Mouse (Mus musculus) liver, embryonic 15.5 days (tissue): ENCODE results near the gene Maco1. TPM values are rescaled to one million over a fixed set of nuclear protein-coding genes. Genes with fewer than 3 reads are reported as not detected.
"Not testable (repeated sequence)": the region's sequence is repeated elsewhere in the genome, so short reads cannot be mapped to it uniquely, and the experiment has no call there.

ENCODE experiments used
- ATAC-seq: fragments of 200-750 bp; cut with Nextera tagmentation; 2 replicates; pipeline ENCODE4 v1.8.0; 2017; ENCODE audit warnings: moderate number of reproducible peaks, mild to moderate bottlenecking, moderate library complexity; ENCODE audit not compliant: insufficient read depth
- H3K27ac ChIP-seq: fragments of 300-500 bp; sonication (generic); replicated peaks from 2 replicates; pipeline ENCODE4 v1.5.1; 2015; ENCODE audit warnings: mild to moderate bottlenecking, inconsistent platforms
- H3K27me3 ChIP-seq: fragments of 300-500 bp; sonication (generic); 2 replicates; pipeline ENCODE4 v1.6.1; 2015; ENCODE audit warnings: mild to moderate bottlenecking, inconsistent platforms
- H3K36me3 ChIP-seq: fragments of 300-500 bp; sonication (generic); replicated peaks from 2 replicates; pipeline ENCODE4 v1.6.1; 2015; ENCODE audit warnings: moderate library complexity, mild to moderate bottlenecking, inconsistent platforms
- H3K4me1 ChIP-seq: fragments of 300-500 bp; sonication (generic); replicated peaks from 2 replicates; pipeline ENCODE4 v1.6.1; 2015; ENCODE audit warnings: inconsistent platforms
- H3K4me2 ChIP-seq: fragments of 300-500 bp; sonication (generic); 2 replicates; pipeline ENCODE4 v1.6.1; 2015; ENCODE audit warnings: moderate library complexity, mild to moderate bottlenecking, inconsistent platforms
- H3K4me3 ChIP-seq: fragments of 300-500 bp; sonication (generic); replicated peaks from 2 replicates; pipeline ENCODE4 v1.5.1; 2015; ENCODE audit warnings: mild to moderate bottlenecking, inconsistent platforms
- H3K9ac ChIP-seq: fragments of 300-500 bp; sonication (generic); 2 replicates; pipeline ENCODE4 v1.6.1; 2015; ENCODE audit warnings: moderate library complexity, mild to moderate bottlenecking, inconsistent platforms
- H3K9me3 ChIP-seq: fragments of 300-500 bp; sonication (generic); replicated peaks from 2 replicates; pipeline ENCODE4 v1.6.1; 2016; ENCODE audit warnings: inconsistent platforms
- WGBS: fragments of 180-500 bp; shearing (Covaris S2); methylation state at CpG from one replicate; pipeline ENCODE4 v1.1.7; 2015; ENCODE audit warnings: mixed read lengths; ENCODE audit not compliant: insufficient replicate concordance; 5-methylcytosine and 5-hydroxymethylcytosine counted together
- polyA plus RNA-seq: library from polyadenylated mRNA; unstranded; fragments of >200 nt; fragmentation: Nextera tagmentation; extraction: Ambion mirVana; gene quantifications from 2 replicates; pipeline ENCODE4 v1.2.1, GENCODE M21; 2015

The Maco1 gene
- polyA plus RNA-seq, 1 experiment from 2014 or later: 16.0 TPM

- no peak overlapping the region for H3K9ac ChIP-seq
- 0 out of 2 replicates have a peak, but pooled peaks cover 3% of the 10 kb centered on the region for H3K36me3 ChIP-seq
- no peak overlapping the region for H3K4me3 ChIP-seq
- H3K27me3 ChIP-seq: no peaks in the 10 kb centered on the region
- no peaks in the 10 kb centered on the region for H3K9me3 ChIP-seq
- WGBS: 66% methylated on average over 4 of the region's 4 CpGs
- H3K4me2 ChIP-seq: no peak overlapping the region
- ATAC-seq: no peak
- H3K27ac ChIP-seq: peak overlapping the region; percentile 19; the same call in 1 of the 2 replicates
- H3K4me1 ChIP-seq: peaks cover 62% of the 10 kb centered on the region
Observed at GRCm38 (mm10) chr4:134847587-134847986, 5.6 kb downstream of the Maco1 start.

GRCm38 (mm10) chr4:134843566-134843965 is 9.6 kb downstream of the Maco1 start:
- no peak overlapping the region for H3K27ac ChIP-seq
- no peak overlapping the region for H3K4me3 ChIP-seq
- H3K9me3 ChIP-seq: no peaks in the 10 kb centered on the region
- ATAC-seq: no peak
- no peaks in the 10 kb centered on the region for H3K27me3 ChIP-seq
- peaks cover 11% of the 10 kb centered on the region; the same call in 1 of the 2 replicates for H3K36me3 ChIP-seq
- no peak overlapping the region for H3K4me2 ChIP-seq
- WGBS: 75% methylated on average over 4 of the region's 4 CpGs
- H3K9ac ChIP-seq: no peak overlapping the region
- peaks cover 49% of the 10 kb centered on the region for H3K4me1 ChIP-seq

GRCm38 (mm10) chr4:134840231-134840630 is 12.9 kb downstream of the Maco1 start:
- Histone ChIP-seq H3K4me1 (peaks cover 27% of the 10 kb centered on the region), H3K4me3 (no peak overlapping the region), H3K27ac (no peak overlapping the region), H3K27me3 (no peaks in the 10 kb centered on the region), H3K36me3 (peaks cover 21% of the 10 kb centered on the region), H3K9ac (no peak overlapping the region), H3K4me2 (no peak overlapping the region), H3K9me3 (no peaks in the 10 kb centered on the region)
- no peak for ATAC-seq
- WGBS: 73% methylated on average over 1 of the region's 1 CpGs

- WGBS: 72% methylated on average over 3 of the region's 3 CpGs
- not testable (repeated sequence) for H3K27me3 ChIP-seq, H3K4me2 ChIP-seq, H3K9ac ChIP-seq, H3K9me3 ChIP-seq, H3K27ac ChIP-seq, ATAC-seq, H3K4me3 ChIP-seq
- peaks cover 27% of the 10 kb centered on the region for H3K4me1 ChIP-seq
- peaks cover 31% of the 10 kb centered on the region for H3K36me3 ChIP-seq
Observed at GRCm38 (mm10) chr4:134838706-134839105, 14.4 kb downstream of the Maco1 start.

GRCm38 (mm10) chr4:134838221-134838620 is 14.9 kb downstream of the Maco1 start:
- peaks cover 23% of the 10 kb centered on the region for H3K4me1 ChIP-seq
- no peak overlapping the region for H3K9ac ChIP-seq
- peaks cover 34% of the 10 kb centered on the region for H3K36me3 ChIP-seq
- no peaks in the 10 kb centered on the region for H3K9me3 ChIP-seq
- no peak for ATAC-seq
- 39% methylated on average over 1 of the region's 1 CpGs for WGBS
- H3K27me3 ChIP-seq: no peaks in the 10 kb centered on the region
- no peak overlapping the region for H3K4me3 ChIP-seq
- H3K4me2 ChIP-seq: no peak overlapping the region
- 0 out of 2 replicates have a peak overlapping the region, but pooled peaks have one; percentile 25 for H3K27ac ChIP-seq

GRCm38 (mm10) chr4:134835486-134835885 is 17.7 kb downstream of the Maco1 start:
- peaks cover 55% of the 10 kb centered on the region for H3K36me3 ChIP-seq

GRCm38 (mm10) chr4:134831934-134832333 is 21.2 kb downstream of the Maco1 start:
- no peak for ATAC-seq
- H3K27me3 ChIP-seq: no peaks in the 10 kb centered on the region
- H3K9ac ChIP-seq: no peak overlapping the region
- no peak overlapping the region for H3K27ac ChIP-seq
- peaks cover 68% of the 10 kb centered on the region for H3K36me3 ChIP-seq
- 86% methylated on average over 3 of the region's 3 CpGs for WGBS
- no peaks in the 10 kb centered on the region for H3K9me3 ChIP-seq
- H3K4me3 ChIP-seq: no peak overlapping the region
- no peaks in the 10 kb centered on the region for H3K4me1 ChIP-seq
- H3K4me2 ChIP-seq: no peak overlapping the region

More at GRCm38 (mm10) chr4:134835486-134835885, 17.7 kb downstream of the Maco1 start:
- no peaks in the 10 kb centered on the region for H3K9me3 ChIP-seq
- no peak for ATAC-seq
- H3K4me1 ChIP-seq: peaks cover 16% of the 10 kb centered on the region
- H3K4me2 ChIP-seq: no peak overlapping the region
- H3K27me3 ChIP-seq: no peaks in the 10 kb centered on the region
- 80% methylated on average over 4 of the region's 4 CpGs for WGBS
- no peak overlapping the region for H3K4me3 ChIP-seq
- no peak overlapping the region for H3K27ac ChIP-seq
- no peak overlapping the region for H3K9ac ChIP-seq

- H3K36me3 ChIP-seq: peaks cover 72% of the 10 kb centered on the region
- H3K9me3 ChIP-seq: no peaks in the 10 kb centered on the region
- H3K4me2 ChIP-seq: no peak overlapping the region
- no peak overlapping the region for H3K9ac ChIP-seq
- H3K27me3 ChIP-seq: no peaks in the 10 kb centered on the region
- H3K4me3 ChIP-seq: no peak overlapping the region
- no peak for ATAC-seq
- H3K27ac ChIP-seq: no peak overlapping the region
- 83% methylated on average over 11 of the region's 11 CpGs for WGBS
- H3K4me1 ChIP-seq: peaks cover 6% of the 10 kb centered on the region; the same call in 1 of the 2 replicates
Observed at GRCm38 (mm10) chr4:134827806-134828205, 25.3 kb downstream of the Maco1 start.

- ATAC-seq: no peak
- H3K4me3 ChIP-seq: no peak overlapping the region
Observed at GRCm38 (mm10) chr4:134826348-134826747, 26.8 kb downstream of the Maco1 start.

GRCm38 (mm10) chr4:134825864-134826263 is 27.3 kb downstream of the Maco1 start:
- H3K9me3 ChIP-seq, H3K9ac ChIP-seq, H3K4me2 ChIP-seq, ATAC-seq, H3K4me1 ChIP-seq, H3K27ac ChIP-seq, H3K4me3 ChIP-seq, H3K27me3 ChIP-seq: not testable (repeated sequence)
- peaks cover 62% of the 10 kb centered on the region for H3K36me3 ChIP-seq
- 87% methylated on average over 11 of the region's 11 CpGs for WGBS

More at GRCm38 (mm10) chr4:134826348-134826747, 26.8 kb downstream of the Maco1 start:
- no peaks in the 10 kb centered on the region for H3K9me3 ChIP-seq
- H3K27me3 ChIP-seq: no peaks in the 10 kb centered on the region
- H3K27ac ChIP-seq: no peak overlapping the region
- peaks cover 66% of the 10 kb centered on the region for H3K36me3 ChIP-seq
- peaks cover 6% of the 10 kb centered on the region; the same call in 1 of the 2 replicates for H3K4me1 ChIP-seq
- no peak overlapping the region for H3K9ac ChIP-seq
- H3K4me2 ChIP-seq: no peak overlapping the region

GRCm38 (mm10) chr4:134823560-134823959 is 29.6 kb downstream of the Maco1 start:
- Histone ChIP-seq H3K9ac (no peak overlapping the region), H3K4me1 (peaks cover 7% of the 10 kb centered on the region; the same call in 1 of the 2 replicates), H3K9me3 (no peaks in the 10 kb centered on the region), H3K4me3 (no peak overlapping the region), H3K36me3 (peaks cover 66% of the 10 kb centered on the region), H3K27me3 (no peaks in the 10 kb centered on the region), H3K27ac (peak overlapping the region; percentile 48; the same call in 1 of the 2 replicates), H3K4me2 (no peak overlapping the region)
- no peak for ATAC-seq
- 61% methylated on average over 2 of the region's 2 CpGs for WGBS

- Histone ChIP-seq H3K27me3 (no peaks in the 10 kb centered on the region), H3K9ac (no peak overlapping the region), H3K4me2 (no peak overlapping the region), H3K36me3 (peaks cover 55% of the 10 kb centered on the region), H3K27ac (no peak overlapping the region), H3K4me3 (no peak overlapping the region), H3K9me3 (no peaks in the 10 kb centered on the region), H3K4me1 (peaks cover 11% of the 10 kb centered on the region; the same call in 1 of the 2 replicates)
- ATAC-seq: no peak
- WGBS: 61% methylated on average over 1 of the region's 1 CpGs
Observed at GRCm38 (mm10) chr4:134821061-134821460, 32.1 kb downstream of the Maco1 start.
